Mouse (Mus musculus) testis, postnatal 10 days (tissue): ENCODE data around the gene Mrpl12.
"Not testable (repeated sequence)": the region's sequence is repeated elsewhere in the genome, so short reads cannot be mapped to it uniquely, and the experiment has no call there.

Experiments used
- DNase-seq: peaks from one replicate; pipeline ENCODE4 v3.0.0; 2021; ENCODE audit warnings: low spot score

The Mrpl12 gene

GRCm38 (mm10) chr11:120508290-120508870 lies 24.0 kb downstream of the Mrpl12 start:
- DNase-seq, result no peak

GRCm38 (mm10) chr11:120509940-120510339 lies 25.5 kb downstream of the Mrpl12 start:
- DNase-seq, result no peak

- no peak for DNase-seq
Observed at GRCm38 (mm10) chr11:120510375-120511030, 26.1 kb downstream of the Mrpl12 start.

- DNase-seq, result no peak
Observed at GRCm38 (mm10) chr11:120512790-120513453, 28.5 kb downstream of the Mrpl12 start.

GRCm38 (mm10) chr11:120514262-120514661 lies 29.8 kb downstream of the Mrpl12 start:
- DNase-seq, result not testable (repeated sequence)

GRCm38 (mm10) chr11:120515611-120516010 lies 31.2 kb downstream of the Mrpl12 start:
- DNase-seq, result peak; percentile 93

GRCm38 (mm10) chr11:120517147-120517546 lies 32.7 kb downstream of the Mrpl12 start:
- no peak for DNase-seq

- DNase-seq, result peak; percentile 59
Observed at GRCm38 (mm10) chr11:120518027-120518426, 33.6 kb downstream of the Mrpl12 start.

GRCm38 (mm10) chr11:120518558-120518957 lies 34.1 kb downstream of the Mrpl12 start:
- peak; percentile 64 for DNase-seq

- no peak for DNase-seq
Observed at GRCm38 (mm10) chr11:120519738-120520137, 35.3 kb downstream of the Mrpl12 start.

GRCm38 (mm10) chr11:120520498-120520897 lies 36.1 kb downstream of the Mrpl12 start:
- no peak for DNase-seq

GRCm38 (mm10) chr11:120520967-120521540 lies 36.6 kb downstream of the Mrpl12 start:
- DNase-seq, result no peak

GRCm38 (mm10) chr11:120522581-120522980 lies 38.2 kb downstream of the Mrpl12 start:
- DNase-seq, result no peak

GRCm38 (mm10) chr11:120525959-120526358 lies 41.5 kb downstream of the Mrpl12 start:
- DNase-seq, result no peak

GRCm38 (mm10) chr11:120527690-120528354 lies 43.4 kb downstream of the Mrpl12 start:
- DNase-seq, result no peak

- DNase-seq, result no peak
Observed at GRCm38 (mm10) chr11:120528903-120529302, 44.5 kb downstream of the Mrpl12 start.

GRCm38 (mm10) chr11:120530085-120530964 lies 45.9 kb downstream of the Mrpl12 start, which contains the start of gene Gcgr:
TSS of gene Gcgr (plus strand) at chr11:120530699.
- no peak for DNase-seq

- DNase-seq, result no peak
Observed at GRCm38 (mm10) chr11:120531646-120532045, 47.2 kb downstream of the Mrpl12 start.

GRCm38 (mm10) chr11:120534093-120534492 lies 49.7 kb downstream of the Mrpl12 start:
- no peak for DNase-seq

GRCm38 (mm10) chr11:120535145-120535544 lies 50.7 kb downstream of the Mrpl12 start:
- DNase-seq, result no peak

GRCm38 (mm10) chr11:120535804-120536203 lies 51.4 kb downstream of the Mrpl12 start:
- DNase-seq, result no peak
